ENCODE assay signal across 8 mouse cellular contexts in the genomic region with DNA sequence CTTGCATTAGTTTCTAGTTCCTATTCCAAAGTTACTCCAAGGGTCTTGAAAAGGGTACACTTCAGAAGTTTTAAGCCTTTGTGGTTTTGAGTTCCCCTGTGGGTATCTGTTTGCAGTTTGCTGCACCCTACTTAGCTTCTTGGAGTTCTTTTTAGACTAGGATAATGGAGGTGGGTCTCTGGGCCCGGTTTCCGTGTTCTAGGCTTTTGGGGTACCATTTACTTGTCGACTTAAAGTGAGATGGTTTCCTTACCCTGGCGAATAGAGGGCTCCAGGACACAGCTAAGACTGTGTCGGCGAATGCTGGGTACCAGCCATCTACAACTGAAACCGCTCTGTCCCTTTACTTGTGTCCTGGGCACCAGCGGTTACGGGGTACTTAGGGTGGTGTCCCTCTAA. TPM values are rescaled to one million over a fixed set of nuclear protein-coding genes. Genes with fewer than 3 reads are reported as not detected.
DNase-seq lines count a peak whose midpoint lies in the region; ATAC-seq and TF ChIP-seq lines count a peak whose summit lies in the region.

No protein-coding gene starts in this region.

- peak overlapping the region; percentile 66 for H3K4me3 ChIP-seq in heart, embryonic 11.5 days (ENCODE audit: low read depth, low read length)
- H3K4me3 ChIP-seq in forebrain, embryonic 15.5 days: peak overlapping the region; percentile 48
- peak overlapping the region; percentile 53 for H3K4me3 ChIP-seq in liver, adult 2 months (ENCODE audit: insufficient read depth, low read depth, low read length)

- H3K4me1 ChIP-seq in heart, embryonic 11.5 days (ENCODE audit: control insufficient read depth, insufficient read depth, low read length): peaks cover 31% of the 10 kb centered on the region
- peaks cover 50% of the 10 kb centered on the region for H3K4me1 ChIP-seq in forebrain, embryonic 15.5 days
- peaks cover 9% of the 10 kb centered on the region for H3K4me1 ChIP-seq in liver, adult 2 months (ENCODE audit: control insufficient read depth, insufficient read depth, low read length)

- peak overlapping the region; percentile 97 for H3K9ac ChIP-seq in heart, embryonic 11.5 days (ENCODE audit: low read depth, low read length)
- peak overlapping the region; percentile 67 for H3K9ac ChIP-seq in forebrain, embryonic 15.5 days (replicated peaks)
- peak overlapping the region; percentile 62 for H3K9ac ChIP-seq in liver, adult 2 months (ENCODE audit: low read depth, low read length)

- H3K36me3 ChIP-seq in heart, embryonic 11.5 days (ENCODE audit: control insufficient read depth, insufficient read depth, low read length): no peaks in the 10 kb centered on the region
- H3K36me3 ChIP-seq in forebrain, embryonic 15.5 days: no peaks in the 10 kb centered on the region
- H3K36me3 ChIP-seq in liver, adult 2 months (ENCODE audit: control insufficient read depth, insufficient read depth, low read length): no peaks in the 10 kb centered on the region
- no peaks in the 10 kb centered on the region; the same call in 1 of the 2 replicates for H3K36me3 ChIP-seq in splenic B cell, adult 2 months (ENCODE audit: control insufficient read depth, insufficient read depth, low read length, poor library complexity, severe bottlenecking)

- H3K27me3 ChIP-seq in heart, embryonic 11.5 days (ENCODE audit: control insufficient read depth, insufficient read depth, low read length): no peaks in the 10 kb centered on the region
- no peaks in the 10 kb centered on the region for H3K27me3 ChIP-seq in forebrain, embryonic 15.5 days
- no peaks in the 10 kb centered on the region for H3K27me3 ChIP-seq in liver, adult 2 months (ENCODE audit: control insufficient read depth, insufficient read depth, low read length)
- no peaks in the 10 kb centered on the region for H3K27me3 ChIP-seq in splenic B cell, adult 2 months (ENCODE audit: control insufficient read depth, insufficient read depth, low read length, poor library complexity, severe bottlenecking)

- no peaks in the 10 kb centered on the region for H3K79me2 ChIP-seq in liver, adult 2 months (ENCODE audit: control insufficient read depth, insufficient read depth, low read length)

- no peaks in the 10 kb centered on the region for H3K9me3 ChIP-seq in heart, embryonic 11.5 days (replicated peaks; ENCODE audit: control insufficient read depth, low read length)
- no peaks in the 10 kb centered on the region for H3K9me3 ChIP-seq in forebrain, embryonic 15.5 days

- TF ChIP-seq POLR2A in liver, adult 2 months (IDR thresholded peaks at IDR 0.05; ENCODE audit: extremely low read depth, insufficient read depth, low read length): no peak

- peak overlapping the region; percentile 99 for H3K27ac ChIP-seq in heart, embryonic 11.5 days (ENCODE audit: low read depth, low read length)
- peak overlapping the region; percentile 98 for H3K27ac ChIP-seq in forebrain, embryonic 15.5 days (replicated peaks)
- H3K27ac ChIP-seq in liver, adult 2 months (replicated peaks; ENCODE audit: insufficient read depth, low read depth, low read length): peak overlapping the region; percentile 75

- WGBS in heart, embryonic 11.5 days (ENCODE audit: insufficient replicate concordance): 35% methylated on average over 9 of the region's 9 CpGs
- 5% methylated on average over 9 of the region's 9 CpGs for WGBS in forebrain, embryonic 15.5 days
- WGBS in liver, adult 2 months: 19% methylated on average over 9 of the region's 9 CpGs

- no peak for TF ChIP-seq CTCF in liver, adult 2 months (IDR thresholded peaks at IDR 0.05; ENCODE audit: low read depth, low read length)

- DNase-seq in heart, adult 8-10 months (ENCODE audit: low spot score): no peak
- DNase-seq in MEL-GATA-1-ER (ENCODE audit: extremely low read depth, low read depth): peak; percentile 75
- no peak for DNase-seq in liver, adult 2 months (ENCODE audit: extremely low read depth, low read depth, low spot score)
- DNase-seq in splenic B cell, adult 2 months (ENCODE audit: low read depth, low spot score): peak; percentile 35
- no peak for DNase-seq in right cerebral cortex, postnatal 10 days (ENCODE audit: low spot score in 2 of 2)
- no peak for DNase-seq in adrenal gland, postnatal 14 days

- no peak for ATAC-seq in heart, embryonic 11.5 days (replicated peaks; ENCODE audit: insufficient number of reproducible peaks, low FRiP score, low TSS enrichment)
- ATAC-seq in forebrain, embryonic 15.5 days (replicated peaks): no peak

- peak overlapping the region; percentile 67 for H3K4me2 ChIP-seq in heart, embryonic 11.5 days
- peak overlapping the region; percentile 89 for H3K4me2 ChIP-seq in forebrain, embryonic 15.5 days (replicated peaks)

RNA-seq across cellular contexts. Expression of a gene that starts 0.7 kb away (rescaled TPM):
- polyA plus RNA-seq in heart, embryonic 11.5 days (2014; fragmentation: Nextera tagmentation; extraction: Ambion mirVana): 3.3 and 5.4 TPM in 2 replicates
- 10 to 100 TPM in 2 of 4 experiments, 1 to 10 TPM in 2; 8.3 to 10.2 (median 9.8) TPM for total RNA-seq in heart, adult 8-10 months (2022)
- polyA plus RNA-seq in forebrain, embryonic 15.5 days (2015; fragmentation: Nextera tagmentation; extraction: Ambion mirVana): 9.1 and 9.7 TPM in 2 replicates
- total RNA-seq in liver, adult 2 months (2014; rRNA removed): 2.9 TPM in 2 replicates
- 1.4 and 1.9 TPM in 2 replicates for polyA plus RNA-seq in liver, adult 2 months (2012; rRNA removed)
- 9.0 and 12.3 TPM in 2 replicates for total RNA-seq in adrenal gland, postnatal 14 days (2021)

RNA-seq across cellular contexts. Expression of a gene that starts 1.0 kb away (rescaled TPM):
- polyA plus RNA-seq in heart, embryonic 11.5 days (2014; fragmentation: Nextera tagmentation; extraction: Ambion mirVana): 3.6 and 5.5 TPM in 2 replicates
- 10 to 100 TPM; 17.5 to 26.5 (median 24.3) TPM for total RNA-seq in heart, adult 8-10 months (2022)
- polyA plus RNA-seq in forebrain, embryonic 15.5 days (2015; fragmentation: Nextera tagmentation; extraction: Ambion mirVana): 4.7 and 6.8 TPM in 2 replicates
- total RNA-seq in liver, adult 2 months (2014; rRNA removed): 99.7 and 113 TPM in 2 replicates
- 1.6 and 2.9 TPM in 2 replicates for polyA plus RNA-seq in liver, adult 2 months (2012; rRNA removed)
- 128 and 146 TPM in 2 replicates for total RNA-seq in adrenal gland, postnatal 14 days (2021)

RNA-seq across cellular contexts. Expression of a gene that starts 2.0 kb away (rescaled TPM):
- polyA plus RNA-seq in heart, embryonic 11.5 days (2014; fragmentation: Nextera tagmentation; extraction: Ambion mirVana): not detected in 2 replicates
- 1 to 10 TPM; 1.4 to 3.6 (median 2.9) TPM for total RNA-seq in heart, adult 8-10 months (2022)
- 0.46 TPM in 1 of 2 replicates, not detected in the other for polyA plus RNA-seq in forebrain, embryonic 15.5 days (2015; fragmentation: Nextera tagmentation; extraction: Ambion mirVana)
- total RNA-seq in liver, adult 2 months (2014; rRNA removed): 8.9 TPM in 2 replicates
- polyA plus RNA-seq in liver, adult 2 months (2012; rRNA removed): 0.81 TPM in 1 of 2 replicates, not detected in the other
- total RNA-seq in adrenal gland, postnatal 14 days (2021): 14.3 and 17.6 TPM in 2 replicates

RNA-seq across cellular contexts. Expression of a gene that starts 2.1 kb away (rescaled TPM):
- polyA plus RNA-seq in heart, embryonic 11.5 days (2014; fragmentation: Nextera tagmentation; extraction: Ambion mirVana): 47.5 and 49.6 TPM in 2 replicates
- 10 to 100 TPM; 24.1 to 35.6 (median 29.8) TPM for total RNA-seq in heart, adult 8-10 months (2022)
- 71.8 and 75.5 TPM in 2 replicates for polyA plus RNA-seq in forebrain, embryonic 15.5 days (2015; fragmentation: Nextera tagmentation; extraction: Ambion mirVana)
- total RNA-seq in liver, adult 2 months (2014; rRNA removed): 68.7 and 74.7 TPM in 2 replicates
- polyA plus RNA-seq in liver, adult 2 months (2012; rRNA removed): 44.0 and 56.0 TPM in 2 replicates
- 33.1 and 33.2 TPM in 2 replicates for total RNA-seq in adrenal gland, postnatal 14 days (2021)

RNA-seq across cellular contexts. Expression of a gene that starts 17.3 kb away (rescaled TPM):
- 1.8 and 2.6 TPM in 2 replicates for polyA plus RNA-seq in heart, embryonic 11.5 days (2014; fragmentation: Nextera tagmentation; extraction: Ambion mirVana)
- 1 to 10 TPM; 4.1 to 8.4 (median 6.8) TPM for total RNA-seq in heart, adult 8-10 months (2022)
- 6.7 and 8.0 TPM in 2 replicates for polyA plus RNA-seq in forebrain, embryonic 15.5 days (2015; fragmentation: Nextera tagmentation; extraction: Ambion mirVana)
- 3.5 and 8.3 TPM in 2 replicates for total RNA-seq in liver, adult 2 months (2014; rRNA removed)
- 8.6 and 22.4 TPM in 2 replicates for polyA plus RNA-seq in liver, adult 2 months (2012; rRNA removed)
- total RNA-seq in adrenal gland, postnatal 14 days (2021): 93.4 and 148 TPM in 2 replicates

Comparison
In these comparisons a context has a peak if more than half of its experiments do, and no peak if none do; other contexts are left out.
1. DNase-seq: peak in MEL-GATA-1-ER (single experiment) and splenic B cell, adult 2 months (single experiment); none in heart, adult 8-10 months (single experiment), liver, adult 2 months (single experiment), right cerebral cortex, postnatal 10 days (0 of 2) and adrenal gland, postnatal 14 days (single experiment).
2. Peak in every context shown above with its lines, with median percentiles within 50 percentile points of each other: H3K27ac ChIP-seq, H3K4me3 ChIP-seq and H3K9ac ChIP-seq.